Mouse (Mus musculus) left cerebral cortex, postnatal 14 days (tissue): Measurements from ENCODE around the gene Urm1. TPM values are rescaled to one million over a fixed set of nuclear protein-coding genes. Genes with fewer than 3 reads are reported as not detected.
"Not testable (repeated sequence)": the region's sequence is repeated elsewhere in the genome, so short reads cannot be mapped to it uniquely, and the experiment has no call there.

Experiments
- DNase-seq, 2 experiments: peaks; one replicate each; pipeline ENCODE4 v3.0.0; 2021 to 2022; ENCODE audit warnings: low spot score in 2 of 2, mixed read lengths in 1 of 2
- intact Hi-C: fragments of 180-260 bp; cut with DNase I; formaldehyde crosslinking; loops from one replicate; pipeline ENCODE4 v1.15.1; 2025
- long read RNA-seq, 2 experiments: library from polyadenylated mRNA; stranded (forward); transcript quantifications; one replicate each; pipeline ENCODE4 v2.0.0; 2021
- total RNA-seq, 2 experiments: library from RNA; stranded (reverse); gene quantifications; 2 replicates each; pipeline ENCODE4 v1.2.3; 2021

Urm1 gene
- 10 to 100 TPM; 57.3 to 60.2 TPM for total RNA-seq
- long read RNA-seq, experiment 1, transcript Urm1-201 (5 exons, 2,196 nt), result major isoform, 27 of 45 reads
- long read RNA-seq, experiment 1, partial matches to known transcripts, result 4 of 45 reads
- long read RNA-seq, experiment 1, other reads (novel, unspliced or antisense), result 10 of 45 reads
- long read RNA-seq, experiment 2, transcript Urm1-201 (5 exons, 2,196 nt), result major isoform, 29 of 39 reads
- long read RNA-seq, experiment 2, partial matches to known transcripts, result 0 of 39 reads
- long read RNA-seq, experiment 2, other reads (novel, unspliced or antisense), result 8 of 39 reads

GRCm38 (mm10) chr2:29820025-29820817, at the start of gene Urm1:
Urm1 (plus strand) TSS chr2:29820075.
- intact Hi-C loops, result no loop called here
- DNase-seq, result peak; percentile 59 to 66

DNA sequence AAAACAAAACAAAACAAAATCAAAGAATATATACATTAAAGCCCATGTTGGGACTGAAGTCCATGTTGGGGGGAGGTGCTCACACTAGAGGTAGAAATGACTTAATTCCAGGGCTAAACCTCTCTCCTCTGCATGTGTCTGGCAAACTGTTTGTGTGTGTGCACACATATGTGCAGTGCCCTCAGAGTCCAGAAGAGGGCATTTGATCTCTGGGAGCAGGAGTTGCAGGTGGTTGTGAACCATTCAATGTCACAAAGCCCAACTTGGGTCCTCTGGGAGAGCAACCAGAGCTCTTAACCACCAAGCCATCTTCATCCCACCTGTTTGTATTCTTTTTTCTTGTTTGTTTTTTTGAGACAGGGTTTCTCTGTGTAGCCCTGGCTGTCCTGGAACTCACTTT, 49.7 kb upstream of the Urm1 start:
- DNase-seq, result no peak
- intact Hi-C loops, result no loop called here

- no peak for DNase-seq
- intact Hi-C loops, result no loop called here
Measured at GRCm38 (mm10) chr2:29771611-29772461, 48.0 kb upstream of the Urm1 start.

- no peak for DNase-seq
- intact Hi-C loops, result no loop called here
Measured at GRCm38 (mm10) chr2:29773323-29773722, 46.6 kb upstream of the Urm1 start.

- intact Hi-C loops, DNase-seq: not testable (repeated sequence)
Measured at GRCm38 (mm10) chr2:29781256-29781655, 38.6 kb upstream of the Urm1 start.

DNA sequence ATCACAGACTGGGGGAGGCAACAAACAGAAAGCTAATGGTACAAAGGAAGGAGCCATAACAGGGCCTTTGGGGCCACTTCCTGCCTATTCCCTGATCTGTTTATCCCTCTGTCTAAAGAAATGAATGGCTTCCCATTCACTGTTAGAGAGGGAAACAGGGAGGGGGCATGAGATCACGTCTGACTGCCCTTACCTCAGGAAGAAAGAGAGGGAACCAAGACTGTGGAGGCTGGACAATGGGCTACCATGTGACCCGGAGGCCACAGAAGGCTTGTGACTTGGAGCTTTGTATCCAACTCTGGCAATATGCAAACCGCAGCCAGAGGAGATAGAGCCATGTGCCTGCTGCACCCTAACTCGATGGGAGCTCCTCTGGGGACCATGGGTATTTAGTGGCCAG, 35.6 kb upstream of the Urm1 start:
- intact Hi-C loops, result no loop called here
- DNase-seq, result no peak

DNA sequence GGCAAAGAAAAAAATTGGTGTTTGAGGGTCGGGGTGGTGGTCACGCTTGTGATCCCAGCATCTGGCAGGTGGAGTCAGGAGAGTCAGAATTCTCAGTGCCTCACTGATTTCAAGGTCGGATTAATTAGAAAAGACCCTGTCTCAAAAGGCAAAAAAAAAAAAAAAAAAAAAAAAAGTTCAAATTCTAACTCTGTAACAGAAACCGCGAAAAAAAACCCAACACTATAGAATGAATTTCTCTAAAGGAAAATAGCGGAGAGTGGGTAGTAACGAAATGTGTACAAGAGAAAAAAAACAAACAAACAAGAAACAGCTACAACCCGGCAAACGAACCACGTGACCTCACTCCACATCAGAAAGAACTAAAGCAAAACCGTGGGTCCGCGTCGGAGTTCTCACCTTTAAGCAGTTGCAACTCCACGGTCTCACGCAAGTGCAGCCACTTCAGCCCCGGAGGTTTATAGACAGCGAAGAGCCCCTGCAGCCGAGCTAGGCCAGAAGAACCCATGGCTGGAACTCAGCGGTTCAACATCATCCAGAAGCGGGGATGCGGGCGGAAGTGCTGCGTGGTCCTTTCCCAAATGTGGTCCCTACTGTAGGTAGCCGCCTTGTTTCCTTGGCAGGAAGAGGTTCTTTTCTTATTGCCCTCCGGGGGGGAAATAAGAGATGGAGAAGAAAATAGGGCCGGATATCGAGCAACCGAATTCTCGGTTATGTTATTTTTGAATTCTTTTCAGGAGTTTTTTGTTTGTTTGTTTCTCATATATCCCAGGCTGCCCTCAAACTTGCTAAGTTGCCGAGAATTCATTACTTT, 32.6 kb upstream of the Urm1 start, which contains the start of gene Coq4:
Gene Coq4, plus strand, starts transcription at position 390 of the 814 bp plus-strand sequence.
- DNase-seq, result peak; percentile 94 to 96
- intact Hi-C loops, result no loop called here

- intact Hi-C loops, result no loop called here
- DNase-seq, result peak; percentile 76 to 89
Measured at GRCm38 (mm10) chr2:29787937-29788681, 31.8 kb upstream of the Urm1 start, which contains the start of gene Trub2. Trub2 (minus strand) TSS chr2:29788502.

- intact Hi-C loops, result no loop called here
- no peak for DNase-seq
Measured at GRCm38 (mm10) chr2:29792772-29793487, 26.9 kb upstream of the Urm1 start.

GRCm38 (mm10) chr2:29802075-29802826, 17.6 kb upstream of the Urm1 start, which contains the start of gene Slc27a4:
Slc27a4 (plus strand) TSS chr2:29802634.
- intact Hi-C loops, result no loop called here
- peak; percentile 95 to 96 for DNase-seq

DNA sequence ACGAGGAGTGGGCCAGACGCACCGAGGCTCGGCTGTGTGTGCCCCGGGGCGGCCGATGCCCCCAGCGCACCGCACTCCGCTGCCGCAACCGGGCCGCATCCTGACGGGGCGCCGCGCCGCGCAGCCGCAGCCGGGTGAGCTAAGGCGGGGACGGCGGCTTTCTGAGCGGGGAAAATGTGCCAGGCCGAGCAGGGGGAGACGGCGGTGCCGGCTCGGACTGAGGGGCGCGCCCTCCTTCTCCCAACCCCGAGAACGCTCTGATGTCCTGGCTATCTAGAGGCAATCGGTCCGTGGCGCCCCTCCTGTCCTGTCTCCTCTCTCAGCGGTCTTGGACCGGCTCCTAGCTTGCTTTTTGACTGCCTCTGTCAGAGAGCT, 17.1 kb upstream of the Urm1 start:
- DNase-seq, result no peak
- intact Hi-C loops, result no loop called here

- intact Hi-C loops, result no loop called here
- DNase-seq, result no peak
Measured at GRCm38 (mm10) chr2:29803400-29803831, 16.5 kb upstream of the Urm1 start.

- intact Hi-C loops, result no loop called here
- no peak for DNase-seq
Measured at GRCm38 (mm10) chr2:29815678-29816371, 4.0 kb upstream of the Urm1 start.

DNA sequence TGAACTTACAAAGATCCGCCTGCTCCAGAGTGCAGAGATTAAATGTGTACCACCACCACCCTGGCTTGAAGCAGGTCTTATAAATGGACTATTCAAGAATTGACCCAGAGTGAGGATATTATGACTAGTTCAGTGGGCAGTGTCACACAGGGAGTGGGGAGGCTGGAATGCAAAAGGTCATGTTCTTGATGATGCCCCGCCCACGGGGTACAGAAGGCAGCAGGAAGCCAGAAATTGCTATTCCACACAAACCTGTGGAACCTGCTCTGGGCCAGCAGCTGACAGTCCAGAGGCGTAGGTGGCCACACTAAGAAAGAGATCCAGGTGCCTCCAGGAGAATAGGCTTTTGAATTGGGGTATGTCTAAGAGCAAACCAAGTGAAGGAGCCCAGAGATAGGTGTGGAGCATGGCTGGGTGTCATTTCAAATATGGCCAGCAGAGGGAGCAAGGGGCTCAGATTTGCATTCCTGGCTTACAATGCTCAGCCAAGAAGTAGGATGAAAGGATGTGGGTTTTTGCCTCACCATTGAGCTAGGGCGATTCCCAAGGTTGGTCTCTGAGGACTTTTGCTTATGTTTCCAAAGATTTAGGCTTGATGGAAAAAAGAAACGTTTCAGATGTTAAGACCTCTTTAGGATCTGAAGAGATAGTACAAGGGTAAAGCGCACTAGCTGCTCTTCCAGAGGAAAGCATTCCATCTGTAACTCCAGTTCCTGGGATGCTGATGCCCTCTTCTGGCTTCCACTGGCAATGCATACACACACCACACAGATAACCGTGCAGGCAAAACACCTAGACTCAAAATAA, 2.2 kb upstream of the Urm1 start:
- DNase-seq, result peak; percentile 92 to 94
- intact Hi-C loops, result no loop called here

GRCm38 (mm10) chr2:29819363-29819762, 512 bp upstream of the Urm1 start:
- intact Hi-C loops, result loop anchor here (1.0 kb wide), 1 partner anchor 40 kb away; no protein-coding TSS in a partner anchor
- DNase-seq, result no peak
